Comparison of ENCODE assay signal across 29 mouse cellular contexts in genomic region chr7:58757331-58757730, GRCm38 (mm10).
A peak's percentile ranks its signal among the peaks of the same experiment; 100 is the strongest.
DNase-seq lines count a peak whose midpoint lies in the region; ATAC-seq lines count a peak whose summit lies in the region.
"Had no signal": no experiment of that assay in that cellular context is flagged by ENCODE, and none has a peak within 500 bp of the region (broad histone marks: within the 10 kb centered on the region; RNA-seq: fewer than 3 reads in every experiment).

No protein-coding gene starts in this region.

- H3K4me2 ChIP-seq in kidney, embryonic 14.5 days (replicated peaks; ENCODE audit: low read depth, low read length): no peak overlapping the region
- H3K4me2 ChIP-seq: forebrain, embryonic 12.5 days; heart, embryonic 15.5 days; lung, embryonic 15.5 days; midbrain, embryonic 15.5 days had no signal

- H3K4me3 ChIP-seq in kidney, embryonic 14.5 days (ENCODE audit: low read length): no peak overlapping the region
- H3K4me3 ChIP-seq: forebrain, embryonic 12.5 days; heart, embryonic 10.5 days; heart, embryonic 15.5 days; lung, embryonic 15.5 days; midbrain, embryonic 10.5 days; midbrain, embryonic 15.5 days had no signal

- H3K4me1 ChIP-seq in kidney, embryonic 14.5 days (ENCODE audit: control insufficient read depth, insufficient read depth, low read length): no peaks in the 10 kb centered on the region
- H3K4me1 ChIP-seq: forebrain, embryonic 12.5 days; lung, embryonic 15.5 days; midbrain, embryonic 10.5 days; midbrain, embryonic 15.5 days had no signal

- 76% methylated on average over 2 of the region's 2 CpGs for WGBS in kidney, embryonic 14.5 days

- intact Hi-C loops in left cerebral cortex, postnatal 36 days (cut with DNase I): no loop called here

- no peak overlapping the region for H3K9ac ChIP-seq in kidney, embryonic 14.5 days (ENCODE audit: low read depth, low read length)
- H3K9ac ChIP-seq: forebrain, embryonic 12.5 days; forebrain, postnatal 0 days; heart, embryonic 15.5 days; liver, embryonic 14.5 days; lung, embryonic 15.5 days; midbrain, embryonic 15.5 days had no signal

- H3K27ac ChIP-seq in kidney, embryonic 14.5 days (ENCODE audit: low read depth, low read length): no peak overlapping the region
- H3K27ac ChIP-seq: forebrain, embryonic 12.5 days; heart, embryonic 10.5 days; heart, embryonic 15.5 days; liver, embryonic 14.5 days; lung, embryonic 15.5 days; midbrain, embryonic 10.5 days; midbrain, embryonic 15.5 days; stomach, postnatal 0 days had no signal

- no peaks in the 10 kb centered on the region for H3K27me3 ChIP-seq in kidney, embryonic 14.5 days (ENCODE audit: control insufficient read depth, insufficient read depth, low read length)
- H3K27me3 ChIP-seq: forebrain, embryonic 12.5 days; heart, embryonic 15.5 days; lung, embryonic 15.5 days; midbrain, embryonic 15.5 days had no signal

- 0 out of 2 replicates have a peak, but pooled peaks have one; percentile 14 for ATAC-seq in megakaryocyte progenitor cell, adult 5-6 weeks (replicated peaks; ENCODE audit: poor library complexity)
- no peak for ATAC-seq in kidney, embryonic 14.5 days (ENCODE audit: low FRiP score, low TSS enrichment)
- ATAC-seq: forebrain, postnatal 0 days; hindbrain, embryonic 16.5 days; midbrain, embryonic 15.5 days had no signal

- no peaks in the 10 kb centered on the region for H3K9me3 ChIP-seq in kidney, embryonic 14.5 days (ENCODE audit: control insufficient read depth, low read length)
- H3K9me3 ChIP-seq: forebrain, embryonic 12.5 days; heart, embryonic 10.5 days; heart, embryonic 15.5 days; lung, embryonic 15.5 days; midbrain, embryonic 10.5 days; midbrain, embryonic 15.5 days had no signal

- DNase-seq in heart, adult 11 months: peak; percentile 64
- no peak for DNase-seq in heart, adult 9 months (ENCODE audit: low spot score in 2 of 2)
- DNase-seq in 3T3-L1 (ENCODE audit: low read depth, low spot score): peak; percentile 23
- peak; percentile 51 for DNase-seq in NIH3T3 (ENCODE audit: low read depth)
- DNase-seq in left cerebral cortex, postnatal 36 days (ENCODE audit: low spot score in 2 of 2): no peak
- DNase-seq: adrenal gland, postnatal 14 days; B cell, adult 2 months; cerebellum, adult 11-12 months; cerebellum, postnatal 10 days; forebrain, postnatal 0 days; kidney, adult 2 months; kidney, postnatal 10 days; layer of hippocampus, postnatal 36 days; liver; right cerebral cortex, postnatal 25 days; spleen, adult 18-20 months; thymus, adult 18-20 months; thymus, postnatal 4 days had no signal

- H3K36me3 ChIP-seq in kidney, embryonic 14.5 days (ENCODE audit: control insufficient read depth, insufficient read depth, low read length): no peaks in the 10 kb centered on the region
- H3K36me3 ChIP-seq: forebrain, embryonic 12.5 days; heart, embryonic 10.5 days; heart, embryonic 15.5 days; lung, embryonic 15.5 days; midbrain, embryonic 10.5 days; midbrain, embryonic 15.5 days had no signal

Comparison
In these comparisons a context has a peak if more than half of its experiments do, and no peak if none do; other contexts are left out.
1. DNase-seq: peak in heart, adult 11 months (single experiment), 3T3-L1 (single experiment) and NIH3T3 (single experiment); none in heart, adult 9 months (0 of 2) and left cerebral cortex, postnatal 36 days (0 of 2).